Mouse (Mus musculus) MEL (cell line): ENCODE measurements around the gene Fam160b1. TPM values are rescaled to one million over a fixed set of nuclear protein-coding genes. Genes with fewer than 3 reads are reported as not detected.

Experiments used
- DNase-seq: peaks from one replicate; pipeline ENCODE4 v3.0.0; 2011; ENCODE audit warnings: low read depth, low spot score
- H3K27ac ChIP-seq: 2 replicates; pipeline ENCODE4 v1.5.1; 2012; ENCODE audit warnings: low read depth, mild to moderate bottlenecking, control low read depth, low read length, moderate library complexity; ENCODE audit not compliant: control insufficient read depth
- H3K27me3 ChIP-seq, 2 experiments: fragments of 150-350 bp in 1 of 2; sonication (generic) in 1 of 2; 2 replicates each; pipeline ENCODE4 v1.6.1; 2012; ENCODE audit warnings: low read length in 2 of 2, mild to moderate bottlenecking in 2 of 2, improper control_type of control experiment in 1 of 2, moderate library complexity in 1 of 2; ENCODE audit not compliant: insufficient read depth in 2 of 2, control insufficient read depth in 1 of 2
- H3K36me3 ChIP-seq, 2 experiments: 2 replicates each; pipeline ENCODE4 v1.6.1; 2012 to 2014; ENCODE audit warnings: low read length in 2 of 2, improper control_type of control experiment in 1 of 2, inconsistent platforms in 1 of 2, mild to moderate bottlenecking in 1 of 2; ENCODE audit not compliant: insufficient read depth in 2 of 2, control insufficient read depth in 1 of 2
- H3K4me1 ChIP-seq, 2 experiments: fragments of 150-350 bp in 1 of 2; sonication (generic) in 1 of 2; 2 replicates each; pipeline ENCODE4 v1.6.1; 2012; ENCODE audit warnings: low read length in 2 of 2, improper control_type of control experiment in 1 of 2, mild to moderate bottlenecking in 1 of 2; ENCODE audit not compliant: insufficient read depth in 2 of 2, control insufficient read depth in 1 of 2
- H3K4me3 ChIP-seq, 2 experiments: fragments of 150-350 bp in 1 of 2; sonication (generic) in 1 of 2; 2 replicates each; pipeline ENCODE4 v1.5.1; 2012; ENCODE audit warnings: low read depth in 2 of 2, low read length in 2 of 2, mild to moderate bottlenecking in 2 of 2, moderate library complexity in 2 of 2, control low read depth in 1 of 2, improper control_type of control experiment in 1 of 2; ENCODE audit not compliant: control insufficient read depth in 1 of 2, insufficient read depth in 1 of 2
- H3K79me2 ChIP-seq: 2 replicates; pipeline ENCODE4 v1.6.1; 2012; ENCODE audit warnings: mild to moderate bottlenecking, low read length, moderate library complexity; ENCODE audit not compliant: control insufficient read depth, poor library complexity, insufficient read depth
- H3K9ac ChIP-seq: 2 replicates; pipeline ENCODE4 v1.6.1; 2012; ENCODE audit warnings: low read depth, mild to moderate bottlenecking, control low read depth, low read length, moderate library complexity; ENCODE audit not compliant: control insufficient read depth, poor library complexity, severe bottlenecking
- H3K9me3 ChIP-seq: fragments of 150-350 bp; sonication (generic); replicated peaks from 2 replicates; pipeline ENCODE4 v1.6.1; 2012; ENCODE audit warnings: mild to moderate bottlenecking, low read length, improper control_type of control experiment, moderate library complexity; ENCODE audit not compliant: insufficient read depth
- BHLHE40 ChIP-seq: IDR thresholded peaks from 2 replicates; pipeline ENCODE4 v1.6.1; 2012; ENCODE audit warnings: low read depth, mild to moderate bottlenecking, inconsistent platforms, low read length, improper control_type of control experiment, borderline replicate concordance
- CHD2 ChIP-seq: IDR thresholded peaks from 2 replicates; pipeline ENCODE4 v1.6.1; 2011; ENCODE audit warnings: low read length, improper control_type of control experiment
- CTCF ChIP-seq, 3 experiments: IDR thresholded peaks in 2 of 3; conservative IDR thresholded peaks in 1 of 3; 2 replicates each; pipeline ENCODE4 v1.5.1; 2011 to 2012; ENCODE audit warnings: low read length in 3 of 3, low read depth in 2 of 3, mild to moderate bottlenecking in 2 of 3, improper control_type of control experiment in 1 of 3, inconsistent platforms in 1 of 3, mixed read lengths in 1 of 3, moderate library complexity in 1 of 3; ENCODE audit not compliant: control insufficient read depth in 1 of 3, insufficient read depth in 1 of 3, poor library complexity in 1 of 3, severe bottlenecking in 1 of 3
- E2F4 ChIP-seq: IDR thresholded peaks from 2 replicates; pipeline ENCODE4 v1.6.1; 2011; ENCODE audit warnings: low read depth, low read length, improper control_type of control experiment, borderline replicate concordance
- EP300 ChIP-seq, 2 experiments: IDR thresholded peaks; 2 replicates each; pipeline ENCODE4 v1.6.1; 2011; ENCODE audit warnings: improper control_type of control experiment in 2 of 2, low read length in 2 of 2, low read depth in 1 of 2, mild to moderate bottlenecking in 1 of 2
- ETS1 ChIP-seq: IDR thresholded peaks from 2 replicates; pipeline ENCODE4 v1.6.1; 2012; ENCODE audit warnings: low read depth, mild to moderate bottlenecking, inconsistent platforms, low read length, improper control_type of control experiment, moderate library complexity
- GATA1 ChIP-seq: IDR thresholded peaks from 2 replicates; pipeline ENCODE4 v1.6.1; 2011; ENCODE audit warnings: low read depth, low read length, improper control_type of control experiment
- HCFC1 ChIP-seq: IDR thresholded peaks from 2 replicates; pipeline ENCODE4 v1.6.1; 2012; ENCODE audit warnings: low read depth, mild to moderate bottlenecking, inconsistent platforms, low read length, improper control_type of control experiment, moderate library complexity
- JUND ChIP-seq: IDR thresholded peaks from 2 replicates; pipeline ENCODE4 v1.6.1; 2011; ENCODE audit warnings: low read depth, mild to moderate bottlenecking, improper control_type of control experiment, low read length
- MAFK ChIP-seq: IDR thresholded peaks from 2 replicates; pipeline ENCODE4 v1.6.1; 2011; ENCODE audit warnings: low read depth, mild to moderate bottlenecking, low read length, improper control_type of control experiment, borderline replicate concordance
- MAZ ChIP-seq: IDR thresholded peaks from 2 replicates; pipeline ENCODE4 v1.6.1; 2012; ENCODE audit warnings: low read depth, mild to moderate bottlenecking, inconsistent platforms, low read length, improper control_type of control experiment
- MXI1 ChIP-seq: IDR thresholded peaks from 2 replicates; pipeline ENCODE4 v1.6.1; 2011; ENCODE audit warnings: mild to moderate bottlenecking, low read depth, low read length, improper control_type of control experiment
- MYB ChIP-seq: IDR thresholded peaks from 2 replicates; pipeline ENCODE4 v1.6.1; 2011; ENCODE audit warnings: mild to moderate bottlenecking, low read depth, low read length, improper control_type of control experiment
- MYC ChIP-seq: IDR thresholded peaks from 2 replicates; pipeline ENCODE4 v1.6.1; 2011; ENCODE audit warnings: low read depth, mild to moderate bottlenecking, low read length, improper control_type of control experiment, moderate library complexity
- NELFE ChIP-seq: IDR thresholded peaks from 2 replicates; pipeline ENCODE4 v1.6.1; 2011; ENCODE audit warnings: low read depth, low read length, improper control_type of control experiment
- NRF1 ChIP-seq: IDR thresholded peaks from 2 replicates; pipeline ENCODE4 v1.6.1; 2014; ENCODE audit warnings: low read depth, mild to moderate bottlenecking, inconsistent platforms, low read length, improper control_type of control experiment, moderate library complexity; ENCODE audit not compliant: poor library complexity, insufficient read depth, severe bottlenecking
- POLR2A ChIP-seq, 2 experiments: IDR thresholded peaks; 2 replicates each; pipeline ENCODE4 v1.6.1; 2011 to 2012; ENCODE audit warnings: low read length in 2 of 2, mild to moderate bottlenecking in 2 of 2, control low read depth in 1 of 2, improper control_type of control experiment in 1 of 2, low read depth in 1 of 2, moderate library complexity in 1 of 2; ENCODE audit not compliant: control insufficient read depth in 1 of 2, insufficient read depth in 1 of 2, poor library complexity in 1 of 2
- POLR2AphosphoS2 ChIP-seq: IDR thresholded peaks from 2 replicates; pipeline ENCODE4 v1.6.1; 2011; ENCODE audit warnings: low read length, improper control_type of control experiment
- POLR2AphosphoS5 ChIP-seq: IDR thresholded peaks from 2 replicates; pipeline ENCODE4 v1.6.1; 2012; ENCODE audit warnings: low read depth, borderline replicate concordance, mild to moderate bottlenecking, inconsistent platforms, low read length, moderate library complexity, mixed read lengths
- RAD21 ChIP-seq: IDR thresholded peaks from 2 replicates; pipeline ENCODE4 v1.6.1; 2011; ENCODE audit warnings: mild to moderate bottlenecking, low read depth, low read length, improper control_type of control experiment
- SIN3A ChIP-seq: IDR thresholded peaks from 2 replicates; pipeline ENCODE4 v1.6.1; 2012; ENCODE audit warnings: low read length, improper control_type of control experiment, inconsistent platforms
- SMC3 ChIP-seq: IDR thresholded peaks from 2 replicates; pipeline ENCODE4 v1.6.1; 2011; ENCODE audit warnings: low read depth, low read length, improper control_type of control experiment
- TAL1 ChIP-seq: IDR thresholded peaks from 2 replicates; pipeline ENCODE4 v1.6.1; 2012; ENCODE audit warnings: mild to moderate bottlenecking, inconsistent platforms, low read length, moderate library complexity, mixed read lengths
- TBP ChIP-seq: IDR thresholded peaks from 2 replicates; pipeline ENCODE4 v1.8.0; 2011; ENCODE audit warnings: low read depth, low read length, improper control_type of control experiment
- ZC3H11A ChIP-seq: IDR thresholded peaks from 2 replicates; pipeline ENCODE4 v1.6.1; 2012; ENCODE audit warnings: low read depth, mild to moderate bottlenecking, inconsistent platforms, low read length, improper control_type of control experiment
- ZMIZ1 ChIP-seq: IDR thresholded peaks from 2 replicates; pipeline ENCODE4 v1.6.1; 2012; ENCODE audit warnings: low read depth, mild to moderate bottlenecking, inconsistent platforms, low read length, improper control_type of control experiment, moderate library complexity
- ZNF384 ChIP-seq: IDR thresholded peaks from 2 replicates; pipeline ENCODE4 v1.6.1; 2012; ENCODE audit warnings: low read depth, mild to moderate bottlenecking, inconsistent platforms, low read length, improper control_type of control experiment
- polyA plus RNA-seq, 2 experiments: library from polyadenylated mRNA; stranded (reverse) in 1 of 2; unstranded in 1 of 2; fragments of >175 nt in 1 of 2; fragments of >200 nt in 1 of 2; gene quantifications; 2 replicates each; pipeline versions ENCODE4 v1.2.1 to v1.2.4; 2012; ENCODE audit warnings: low replicate concordance in 2 of 2, low read depth in 1 of 2; ENCODE audit not compliant: insufficient read length in 2 of 2, insufficient read depth in 1 of 2, missing spikeins in 1 of 2
- total RNA-seq: library from RNA; depleted of rRNA; stranded (reverse); fragments of 300-350 nt; gene quantifications from 2 replicates; pipeline ENCODE4 v1.2.3, GENCODE M21; 2012

Fam160b1 gene
- total and polyA plus RNA-seq, 3 experiments, result 8.6 to 28.3 (median 19.0) TPM

- TF ChIP-seq MAZ (no peak), MXI1 (no peak)
These were observed 32.2 kb upstream of the Fam160b1 start (continued) for GRCm38 (mm10) chr19:57328269-57328668.

- H3K36me3 ChIP-seq, result peaks cover 0 to 5% of the 10 kb centered on the region in 2 experiments; a peak in 2 of 4 replicates
- H3K4me3 ChIP-seq, result peak overlapping the region; percentile 77 to 90
- H3K27ac ChIP-seq, result peak overlapping the region; percentile 75
- H3K79me2 ChIP-seq, result no peaks in the 10 kb centered on the region
- no peaks in the 10 kb centered on the region for H3K9me3 ChIP-seq
- no peaks in the 10 kb centered on the region for H3K27me3 ChIP-seq
- peaks cover 7 to 15% of the 10 kb centered on the region in 2 experiments for H3K4me1 ChIP-seq
- peak overlapping the region; percentile 69 for H3K9ac ChIP-seq
- peak; percentile 92 for DNase-seq
- TF ChIP-seq SIN3A, result peak; percentile 54; the same call in 1 of the 2 replicates
- TF ChIP-seq MXI1, result no peak
- TF ChIP-seq BHLHE40, result no peak
- peak; percentile 81 for TF ChIP-seq TBP
- no peak for TF ChIP-seq POLR2AphosphoS5
- TF ChIP-seq HCFC1, result peak; percentile 26
- TF ChIP-seq MAZ, result no peak
- TF ChIP-seq SMC3, result peak; percentile 85
- TF ChIP-seq NELFE, result peak; percentile 37; the same call in 1 of the 2 replicates
- peak; percentile 76 for TF ChIP-seq RAD21
- TF ChIP-seq CHD2, result no peak
- TF ChIP-seq MAFK, result no peak
- peak; percentile 26 for TF ChIP-seq GATA1
- no peak for TF ChIP-seq ETS1
- peak; percentile 22; the same call in 1 of the 2 replicates for TF ChIP-seq E2F4
- TF ChIP-seq ZC3H11A, result peak; percentile 61
- no peak; the same call in 1 of the 2 replicates for TF ChIP-seq POLR2AphosphoS2
- TF ChIP-seq TAL1, result no peak
- TF ChIP-seq CTCF (IDR thresholded peaks at IDR 0.05 in 2 of 3, conservative IDR thresholded peaks at IDR 0.05 in 1 of 3; ENCODE audit: control insufficient read depth in 1 of 3, insufficient read depth in 1 of 3, low read depth in 2 of 3, low read length in 3 of 3, poor library complexity in 1 of 3, severe bottlenecking in 1 of 3), result peak; percentile 57 to 95 (median 95)
- no peak for TF ChIP-seq MYB
- TF ChIP-seq POLR2A (IDR thresholded peaks at IDR 0.05; ENCODE audit: control insufficient read depth in 1 of 2, insufficient read depth in 1 of 2, low read depth in 1 of 2, low read length in 2 of 2, poor library complexity in 1 of 2), result peak in 1 of 2 experiments; percentile 55; a peak in 2 of 4 replicates
- TF ChIP-seq JUND, result peak; percentile 50; the same call in 1 of the 2 replicates
- 0 out of 2 replicates have a peak, but pooled peaks have one; percentile 1 for TF ChIP-seq ZNF384
- TF ChIP-seq ZMIZ1, result no peak
- peak in 1 of 2 experiments; percentile 7; a peak in 1 of 4 replicates for TF ChIP-seq EP300 (IDR thresholded peaks at IDR 0.05; ENCODE audit: low read depth in 1 of 2, low read length in 2 of 2)
- peak; percentile 82 for TF ChIP-seq MYC
- TF ChIP-seq NRF1, result no peak
These were observed 31.7 kb upstream of the Fam160b1 start for GRCm38 (mm10) chr19:57328792-57329191.
